Mouse (Mus musculus): ENCODE measurements at regions not wholly inside any gene's neighbourhood (a gene's known extent, or its start where the extent isn't known, plus 50 kb on each side); places are given as distances from the start of the nearest gene placed in this dataset.

DNA sequence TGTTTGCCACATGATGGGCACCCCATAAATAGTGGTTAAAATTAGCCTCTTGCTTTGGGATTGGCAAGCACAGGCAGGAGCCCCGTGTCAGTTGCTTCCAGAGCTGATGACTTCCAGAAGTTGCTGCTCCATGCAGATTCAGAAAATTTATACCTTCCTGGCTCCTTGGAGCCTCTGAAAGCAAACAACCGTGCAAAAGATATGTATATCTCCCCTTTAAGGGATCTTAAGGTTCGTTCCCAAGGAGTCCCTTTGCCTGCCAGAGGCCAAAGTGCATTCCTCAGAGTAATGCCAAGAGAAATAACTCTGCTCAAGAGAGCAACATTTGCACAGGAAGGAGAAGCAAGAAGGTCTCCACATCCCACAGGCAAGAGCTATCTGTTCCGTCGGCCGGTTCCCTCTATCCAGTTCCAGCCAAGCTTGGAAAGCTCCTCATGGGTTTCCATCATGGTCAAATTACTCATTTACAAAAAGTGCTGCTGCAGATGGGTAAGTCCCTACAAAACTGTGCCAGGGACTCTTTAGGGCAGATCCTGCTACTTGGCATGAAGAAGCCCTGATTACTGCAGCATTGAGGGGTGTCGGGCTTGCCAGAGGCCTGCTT is 608.4 kb upstream of the Cdh5 start:
- H3K9ac ChIP-seq (ENCODE audit: low read depth, low read length) = no peak overlapping the region
- H3K27ac ChIP-seq (ENCODE audit: low read length) = no peak overlapping the region
- no peaks in the 10 kb centered on the region for H3K27me3 ChIP-seq (ENCODE audit: control insufficient read depth, insufficient read depth, low read depth, low read length)
- no peaks in the 10 kb centered on the region for H3K4me1 ChIP-seq (ENCODE audit: control insufficient read depth, low read depth, low read length)
- ATAC-seq (ENCODE audit: low read depth) = no peak
- no peak overlapping the region for H3K4me2 ChIP-seq (ENCODE audit: low read depth, low read length)
- WGBS (ENCODE audit: insufficient replicate concordance) = 65% methylated on average over 7 of the region's 7 CpGs
- H3K4me3 ChIP-seq (ENCODE audit: low read depth, low read length) = no peak overlapping the region
- no peaks in the 10 kb centered on the region for H3K9me3 ChIP-seq (replicated peaks; ENCODE audit: control insufficient read depth, low read length)
- no peaks in the 10 kb centered on the region for H3K36me3 ChIP-seq (ENCODE audit: control insufficient read depth, insufficient read depth)

DNA sequence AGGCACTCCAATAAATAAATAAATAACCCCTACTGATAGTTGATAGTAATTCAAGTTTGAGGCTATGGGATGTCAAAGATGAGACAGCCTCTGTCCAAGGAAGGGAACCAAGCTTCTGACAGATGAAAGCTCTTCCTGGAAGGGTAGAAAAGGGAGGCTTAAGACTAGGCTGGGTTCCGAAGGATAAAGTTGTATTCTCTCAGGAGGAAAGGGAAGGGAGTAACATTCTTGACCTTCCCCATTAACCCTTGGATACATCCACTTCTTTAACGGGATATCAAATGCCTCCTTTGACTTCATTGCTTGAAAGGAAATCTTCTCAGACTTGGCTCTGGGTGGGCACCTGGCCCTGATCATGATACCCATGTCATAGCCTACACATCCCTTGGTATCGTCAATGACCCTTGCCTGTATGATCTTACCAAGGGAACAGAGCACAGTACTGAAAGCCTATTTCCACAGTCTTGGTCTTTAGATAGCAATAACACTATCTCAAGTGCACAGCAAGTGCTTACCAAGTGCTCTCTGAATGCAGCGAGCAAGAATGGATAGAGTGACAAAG is 607.4 kb upstream of the Cdh5 start:
- 58% methylated on average over 4 of the region's 4 CpGs for WGBS (ENCODE audit: insufficient replicate concordance)
- no peak for ATAC-seq (ENCODE audit: low read depth)

DNA sequence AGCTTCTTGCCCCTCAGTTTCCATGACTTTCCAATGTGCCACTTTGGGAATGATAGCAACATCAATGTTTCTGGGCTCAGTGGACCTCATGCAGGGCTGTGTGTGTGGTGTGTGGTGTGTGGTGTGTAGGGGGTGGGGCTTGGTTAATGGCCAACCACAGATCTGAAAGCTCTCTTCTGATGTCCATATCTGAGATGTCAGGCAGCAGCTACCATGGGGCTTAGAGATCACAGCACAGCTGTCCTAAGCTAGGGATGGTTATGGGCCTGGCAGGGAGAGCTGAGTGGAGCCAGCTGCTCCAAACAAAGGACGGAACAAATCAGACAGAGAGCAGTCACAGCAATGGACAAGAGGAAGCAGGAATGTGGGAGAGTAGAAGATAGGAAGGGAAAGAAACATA is 606.8 kb upstream of the Cdh5 start:
- Histone ChIP-seq H3K4me3 (ENCODE audit: low read depth, low read length) (no peak overlapping the region), H3K4me2 (ENCODE audit: low read depth, low read length) (no peak overlapping the region), H3K36me3 (ENCODE audit: control insufficient read depth, insufficient read depth) (no peaks in the 10 kb centered on the region), H3K27me3 (ENCODE audit: control insufficient read depth, insufficient read depth, low read depth, low read length) (no peaks in the 10 kb centered on the region), H3K4me1 (ENCODE audit: control insufficient read depth, low read depth, low read length) (no peaks in the 10 kb centered on the region), H3K27ac (ENCODE audit: low read length) (no peak overlapping the region), H3K9me3 (replicated peaks; ENCODE audit: control insufficient read depth, low read length) (no peaks in the 10 kb centered on the region), H3K9ac (ENCODE audit: low read depth, low read length) (no peak overlapping the region)
- ATAC-seq (ENCODE audit: low read depth) = no peak
- 41% methylated on average over 1 of the region's 1 CpGs for WGBS (ENCODE audit: insufficient replicate concordance)

More for the DNA sequence above, 607.4 kb upstream of the Cdh5 start:
- H3K9me3 ChIP-seq (replicated peaks; ENCODE audit: control insufficient read depth, low read length) = no peaks in the 10 kb centered on the region
- no peak overlapping the region for H3K4me2 ChIP-seq (ENCODE audit: low read depth, low read length)
- H3K9ac ChIP-seq (ENCODE audit: low read depth, low read length) = no peak overlapping the region
- no peak overlapping the region for H3K27ac ChIP-seq (ENCODE audit: low read length)
- H3K27me3 ChIP-seq (ENCODE audit: control insufficient read depth, insufficient read depth, low read depth, low read length) = no peaks in the 10 kb centered on the region
- H3K4me3 ChIP-seq (ENCODE audit: low read depth, low read length) = no peak overlapping the region
- H3K4me1 ChIP-seq (ENCODE audit: control insufficient read depth, low read depth, low read length) = no peaks in the 10 kb centered on the region
- no peaks in the 10 kb centered on the region for H3K36me3 ChIP-seq (ENCODE audit: control insufficient read depth, insufficient read depth)

DNA sequence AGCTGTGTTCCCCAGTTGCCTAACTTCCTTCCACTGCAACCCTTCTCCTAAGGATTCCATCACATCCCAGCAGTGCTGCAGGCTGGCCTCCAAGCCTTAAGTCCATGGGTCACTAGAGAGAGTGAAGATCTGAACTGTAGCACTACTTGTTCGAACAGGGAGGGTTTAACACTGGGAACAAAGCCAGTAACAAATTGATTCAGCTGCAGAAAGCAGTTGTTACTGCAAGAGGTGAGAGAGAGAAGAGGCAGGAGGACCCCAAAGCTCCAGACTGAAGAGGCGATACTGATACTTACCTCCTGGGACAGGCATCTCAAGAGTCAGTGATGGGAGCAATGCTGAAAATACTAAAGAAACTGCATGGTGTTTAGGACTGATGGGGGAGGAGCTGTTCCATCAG is 600.1 kb upstream of the Cdh5 start:
- WGBS (ENCODE audit: insufficient replicate concordance) = 43% methylated on average over 2 of the region's 2 CpGs
- H3K36me3 ChIP-seq (ENCODE audit: control insufficient read depth, insufficient read depth) = no peaks in the 10 kb centered on the region
- no peak overlapping the region for H3K4me3 ChIP-seq (ENCODE audit: low read depth, low read length)

DNA sequence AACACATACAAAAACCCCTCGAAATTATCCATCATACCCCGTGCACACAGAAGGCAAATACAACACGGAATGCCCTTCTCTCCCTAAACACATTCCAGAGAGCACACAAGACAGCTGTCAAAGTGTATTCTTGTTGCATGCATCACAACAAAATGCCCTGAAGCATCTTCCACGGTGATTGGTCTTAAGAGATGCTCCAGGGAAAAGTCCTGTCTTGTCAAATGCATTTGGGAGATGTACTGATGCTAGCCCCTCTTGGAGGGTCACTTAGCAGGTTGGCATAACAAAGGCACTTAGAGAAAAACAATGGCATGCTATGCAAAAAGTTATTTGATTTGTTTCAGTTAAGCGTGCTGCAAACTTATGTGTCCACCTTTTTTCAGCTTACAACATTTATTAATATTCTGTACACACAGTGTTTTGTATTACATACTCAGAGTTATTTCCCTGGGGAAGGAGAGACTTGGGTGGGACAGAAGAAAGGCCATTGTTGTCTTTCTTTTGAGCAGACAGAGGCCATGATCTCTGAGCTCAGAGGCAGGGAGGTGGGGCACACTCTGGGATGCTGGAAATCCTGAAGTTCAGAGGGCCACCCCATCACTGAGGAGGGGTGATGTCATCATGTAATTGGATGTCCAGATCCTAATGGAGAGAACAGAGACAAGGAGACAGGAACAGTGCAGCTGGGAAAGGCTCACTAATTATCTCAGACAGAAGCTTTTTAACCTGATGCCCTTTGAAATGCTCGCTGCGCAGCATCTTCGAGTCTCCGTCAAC is 598.2 kb upstream of the Cdh5 start:
- Histone ChIP-seq H3K27me3 (ENCODE audit: control insufficient read depth, insufficient read depth, low read depth, low read length) (no peaks in the 10 kb centered on the region), H3K4me3 (ENCODE audit: low read depth, low read length) (no peak overlapping the region), H3K27ac (ENCODE audit: low read length) (no peak overlapping the region), H3K36me3 (ENCODE audit: control insufficient read depth, insufficient read depth) (no peaks in the 10 kb centered on the region), H3K4me1 (ENCODE audit: control insufficient read depth, low read depth, low read length) (no peaks in the 10 kb centered on the region), H3K4me2 (ENCODE audit: low read depth, low read length) (no peak overlapping the region), H3K9ac (ENCODE audit: low read depth, low read length) (no peak overlapping the region), H3K9me3 (replicated peaks; ENCODE audit: control insufficient read depth, low read length) (no peaks in the 10 kb centered on the region)
- WGBS (ENCODE audit: insufficient replicate concordance) = 72% methylated on average over 9 of the region's 9 CpGs
- ATAC-seq (ENCODE audit: low read depth) = no peak

More for the DNA sequence above, 600.1 kb upstream of the Cdh5 start:
- no peaks in the 10 kb centered on the region for H3K4me1 ChIP-seq (ENCODE audit: control insufficient read depth, low read depth, low read length)
- ATAC-seq (ENCODE audit: low read depth) = no peak
- H3K27ac ChIP-seq (ENCODE audit: low read length) = no peak overlapping the region
- H3K9ac ChIP-seq (ENCODE audit: low read depth, low read length) = no peak overlapping the region
- H3K27me3 ChIP-seq (ENCODE audit: control insufficient read depth, insufficient read depth, low read depth, low read length) = no peaks in the 10 kb centered on the region
- no peak overlapping the region for H3K4me2 ChIP-seq (ENCODE audit: low read depth, low read length)
- no peaks in the 10 kb centered on the region for H3K9me3 ChIP-seq (replicated peaks; ENCODE audit: control insufficient read depth, low read length)

DNA sequence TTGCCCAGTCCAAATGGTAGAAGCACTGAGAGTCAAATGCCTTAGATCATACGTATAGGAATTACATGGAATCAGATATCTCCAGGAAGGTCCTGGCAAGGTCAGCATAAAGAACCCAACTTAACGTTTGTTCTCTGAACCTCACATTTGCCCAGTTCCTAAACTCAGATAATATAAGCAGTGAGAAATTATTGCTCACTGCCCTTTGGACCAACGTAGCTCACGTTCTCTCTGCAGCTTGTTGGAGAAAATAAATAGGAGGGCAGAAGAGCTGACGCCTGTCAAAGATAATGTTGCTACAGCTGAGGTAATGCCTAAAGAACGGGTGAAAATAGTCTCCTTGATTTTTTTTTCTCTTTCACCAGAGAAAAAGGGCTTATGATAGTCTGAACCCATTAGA is 595.1 kb upstream of the Cdh5 start:
- H3K27me3 ChIP-seq (ENCODE audit: control insufficient read depth, insufficient read depth, low read depth, low read length) = no peaks in the 10 kb centered on the region
- WGBS (ENCODE audit: insufficient replicate concordance) = 50% methylated on average over 6 of the region's 6 CpGs
- H3K9me3 ChIP-seq (replicated peaks; ENCODE audit: control insufficient read depth, low read length) = no peaks in the 10 kb centered on the region
- H3K4me2 ChIP-seq (ENCODE audit: low read depth, low read length) = no peak overlapping the region
- no peaks in the 10 kb centered on the region for H3K36me3 ChIP-seq (ENCODE audit: control insufficient read depth, insufficient read depth)
- H3K4me3 ChIP-seq (ENCODE audit: low read depth, low read length) = no peak overlapping the region
- no peaks in the 10 kb centered on the region for H3K4me1 ChIP-seq (ENCODE audit: control insufficient read depth, low read depth, low read length)
- no peak for ATAC-seq (ENCODE audit: low read depth)
- H3K9ac ChIP-seq (ENCODE audit: low read depth, low read length) = no peak overlapping the region
- H3K27ac ChIP-seq (ENCODE audit: low read length) = no peak overlapping the region

DNA sequence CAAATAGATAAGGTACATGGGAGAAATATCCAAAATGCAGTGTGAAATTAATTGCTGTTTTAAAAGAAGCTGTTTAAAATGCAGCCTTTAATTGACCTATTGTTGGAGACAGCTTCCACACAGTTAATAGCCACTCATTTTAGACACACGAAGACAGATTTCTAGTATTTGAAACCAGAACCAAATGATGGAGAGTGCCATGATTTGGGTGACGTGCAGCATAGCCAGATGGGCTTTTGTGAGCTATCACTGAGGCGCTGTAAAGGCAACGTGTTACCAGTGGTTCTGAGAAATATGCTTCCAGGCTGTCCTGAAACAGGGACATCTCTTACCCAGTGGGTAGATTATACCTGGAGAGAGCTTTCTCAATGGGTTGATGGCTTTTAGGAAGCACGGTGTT is 594.4 kb upstream of the Cdh5 start:
- WGBS (ENCODE audit: insufficient replicate concordance) = 56% methylated on average over 5 of the region's 5 CpGs
- no peaks in the 10 kb centered on the region for H3K4me1 ChIP-seq (ENCODE audit: control insufficient read depth, low read depth, low read length)
- no peak overlapping the region for H3K4me3 ChIP-seq (ENCODE audit: low read depth, low read length)
- no peak overlapping the region for H3K4me2 ChIP-seq (ENCODE audit: low read depth, low read length)
- no peak overlapping the region for H3K27ac ChIP-seq (ENCODE audit: low read length)
- no peak overlapping the region for H3K9ac ChIP-seq (ENCODE audit: low read depth, low read length)
- H3K36me3 ChIP-seq (ENCODE audit: control insufficient read depth, insufficient read depth) = no peaks in the 10 kb centered on the region
- H3K9me3 ChIP-seq (replicated peaks; ENCODE audit: control insufficient read depth, low read length) = no peaks in the 10 kb centered on the region
- no peak for ATAC-seq (ENCODE audit: low read depth)
- no peaks in the 10 kb centered on the region for H3K27me3 ChIP-seq (ENCODE audit: control insufficient read depth, insufficient read depth, low read depth, low read length)

DNA sequence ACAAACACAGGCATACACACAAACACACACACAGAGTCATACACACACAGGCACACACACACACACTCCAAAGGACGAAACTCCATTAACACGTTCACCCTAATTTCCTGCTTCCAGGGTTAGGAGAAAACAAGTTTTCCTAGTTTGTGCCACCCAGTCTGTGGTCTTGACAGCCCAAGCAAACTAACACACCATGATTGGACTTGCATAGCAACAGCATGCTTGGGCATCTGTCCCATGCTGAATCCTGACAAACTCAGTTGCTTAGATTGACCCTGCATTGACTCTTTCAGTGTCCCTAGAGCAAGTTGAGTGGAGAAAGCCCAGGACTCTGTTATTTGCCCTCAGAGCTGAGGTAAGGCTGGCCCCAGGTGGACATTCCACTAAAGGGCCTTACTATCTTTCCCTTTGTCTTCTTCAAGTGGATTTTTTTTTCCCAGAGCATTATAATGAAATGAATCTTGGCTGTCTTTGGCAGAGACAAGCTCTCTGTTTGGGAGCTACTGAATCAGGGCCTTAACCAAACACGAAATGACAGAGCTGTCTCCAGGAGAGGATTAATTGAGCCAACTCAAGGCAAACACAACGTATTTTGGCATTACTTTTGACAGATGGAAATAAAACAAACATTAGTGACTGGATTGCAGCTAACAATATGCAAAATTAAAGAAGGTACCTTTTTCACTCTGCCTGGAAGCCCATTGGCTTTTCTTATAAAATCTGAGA is 581.1 kb upstream of the Cdh5 start:
- Histone ChIP-seq H3K9me3 (replicated peaks; ENCODE audit: control insufficient read depth, low read length) (no peaks in the 10 kb centered on the region; the same call in 1 of the 2 replicates), H3K27ac (ENCODE audit: low read length) (no peak overlapping the region), H3K4me3 (ENCODE audit: low read depth, low read length) (no peak overlapping the region), H3K27me3 (ENCODE audit: control insufficient read depth, insufficient read depth, low read depth, low read length) (no peaks in the 10 kb centered on the region), H3K4me1 (ENCODE audit: control insufficient read depth, low read depth, low read length) (no peaks in the 10 kb centered on the region), H3K4me2 (ENCODE audit: low read depth, low read length) (no peak overlapping the region), H3K9ac (ENCODE audit: low read depth, low read length) (no peak overlapping the region), H3K36me3 (ENCODE audit: control insufficient read depth, insufficient read depth) (no peaks in the 10 kb centered on the region)
- WGBS (ENCODE audit: insufficient replicate concordance) = 54% methylated on average over 4 of the region's 4 CpGs
- no peak for ATAC-seq (ENCODE audit: low read depth)

DNA sequence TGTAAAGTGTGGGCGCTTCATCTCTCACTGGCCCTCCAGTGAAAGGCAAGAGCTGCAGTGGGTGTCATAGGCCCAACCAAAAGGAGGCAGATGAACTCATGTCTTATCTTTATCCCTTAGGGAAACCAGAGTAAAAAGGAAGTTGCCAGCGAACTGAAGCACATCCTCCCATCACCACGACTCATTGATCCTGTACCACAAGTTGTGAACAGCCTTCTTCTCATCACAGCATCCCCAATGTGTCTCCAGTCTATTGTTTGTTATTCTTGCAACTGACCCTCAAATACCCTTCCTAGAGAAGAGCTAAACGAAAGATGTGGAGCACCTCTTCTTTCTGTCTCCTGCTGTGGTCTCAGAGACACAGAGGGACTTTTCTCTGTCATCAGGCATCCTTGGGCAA is 570.5 kb upstream of the Cdh5 start:
- H3K9ac ChIP-seq (ENCODE audit: low read depth, low read length) = no peak overlapping the region
- H3K36me3 ChIP-seq (ENCODE audit: control insufficient read depth, insufficient read depth) = no peaks in the 10 kb centered on the region
- no peaks in the 10 kb centered on the region for H3K27me3 ChIP-seq (ENCODE audit: control insufficient read depth, insufficient read depth, low read depth, low read length)
- no peaks in the 10 kb centered on the region for H3K9me3 ChIP-seq (replicated peaks; ENCODE audit: control insufficient read depth, low read length)
- ATAC-seq (ENCODE audit: low read depth) = no peak
- no peak overlapping the region for H3K4me3 ChIP-seq (ENCODE audit: low read depth, low read length)
- 32% methylated on average over 4 of the region's 4 CpGs for WGBS (ENCODE audit: insufficient replicate concordance)
- no peak overlapping the region for H3K27ac ChIP-seq (ENCODE audit: low read length)
- no peak overlapping the region for H3K4me2 ChIP-seq (ENCODE audit: low read depth, low read length)
- H3K4me1 ChIP-seq (ENCODE audit: control insufficient read depth, low read depth, low read length) = no peaks in the 10 kb centered on the region
